Mouse (Mus musculus): Measurements from ENCODE around the gene Acnat1.
"Not testable (repeated sequence)": the region's sequence is repeated elsewhere in the genome, so short reads cannot be mapped to it uniquely, and the experiment has no call there.

Gene Acnat1

DNA sequence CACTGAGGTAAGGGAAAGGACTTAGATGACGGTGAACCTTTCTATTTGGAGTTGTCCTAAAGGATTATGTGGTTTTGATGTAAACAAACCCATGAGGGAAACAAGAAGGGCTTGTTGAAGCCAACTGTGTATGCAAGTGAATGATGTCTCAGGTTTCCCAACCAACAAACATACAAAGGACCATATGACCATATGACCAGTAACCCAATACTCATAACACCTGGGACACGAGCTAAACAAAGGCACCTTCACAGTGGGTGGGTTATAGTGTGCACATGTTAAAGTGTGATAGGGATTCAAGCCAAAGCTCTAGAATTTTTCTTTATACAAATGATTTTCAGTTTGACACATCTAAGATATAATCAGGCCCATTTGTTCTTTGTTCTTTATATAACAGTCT is 17.5 kb downstream of the Acnat1 start:
- no peak for DNase-seq (ENCODE audit: low spot score)

DNA sequence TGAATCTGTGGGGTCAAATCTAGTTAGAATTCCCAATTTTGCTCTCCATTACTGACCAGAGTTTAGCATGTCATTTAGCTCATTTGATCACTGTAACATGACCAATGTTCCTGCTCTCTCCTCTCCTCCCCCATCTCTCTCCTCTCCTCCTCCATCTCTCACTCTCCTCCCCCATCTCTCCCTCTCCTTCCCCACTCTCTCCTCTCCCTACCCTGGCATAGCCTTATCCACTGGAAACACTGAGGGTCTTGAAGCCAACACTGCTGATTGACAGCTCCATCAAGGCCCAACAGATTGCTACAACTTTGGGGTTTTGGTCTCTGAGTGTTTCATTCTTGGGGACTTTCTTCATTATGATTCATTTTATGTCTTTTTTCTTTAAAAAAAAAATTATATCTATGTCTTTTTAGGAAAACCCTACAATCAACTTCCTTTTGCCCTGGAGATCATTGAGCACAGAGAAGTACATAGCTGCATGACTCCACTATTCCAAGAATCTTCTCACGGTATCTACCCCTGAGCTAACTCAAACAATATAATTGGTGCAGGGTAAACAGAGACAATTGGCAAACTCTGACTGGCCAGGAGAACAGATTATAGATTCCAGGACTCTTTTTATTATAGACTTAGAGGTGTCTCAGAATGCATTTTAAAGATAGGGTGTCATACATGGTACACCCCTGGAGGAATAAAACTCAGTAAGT is 21.7 kb downstream of the Acnat1 start:
- DNase-seq (ENCODE audit: low spot score) = no peak

DNA sequence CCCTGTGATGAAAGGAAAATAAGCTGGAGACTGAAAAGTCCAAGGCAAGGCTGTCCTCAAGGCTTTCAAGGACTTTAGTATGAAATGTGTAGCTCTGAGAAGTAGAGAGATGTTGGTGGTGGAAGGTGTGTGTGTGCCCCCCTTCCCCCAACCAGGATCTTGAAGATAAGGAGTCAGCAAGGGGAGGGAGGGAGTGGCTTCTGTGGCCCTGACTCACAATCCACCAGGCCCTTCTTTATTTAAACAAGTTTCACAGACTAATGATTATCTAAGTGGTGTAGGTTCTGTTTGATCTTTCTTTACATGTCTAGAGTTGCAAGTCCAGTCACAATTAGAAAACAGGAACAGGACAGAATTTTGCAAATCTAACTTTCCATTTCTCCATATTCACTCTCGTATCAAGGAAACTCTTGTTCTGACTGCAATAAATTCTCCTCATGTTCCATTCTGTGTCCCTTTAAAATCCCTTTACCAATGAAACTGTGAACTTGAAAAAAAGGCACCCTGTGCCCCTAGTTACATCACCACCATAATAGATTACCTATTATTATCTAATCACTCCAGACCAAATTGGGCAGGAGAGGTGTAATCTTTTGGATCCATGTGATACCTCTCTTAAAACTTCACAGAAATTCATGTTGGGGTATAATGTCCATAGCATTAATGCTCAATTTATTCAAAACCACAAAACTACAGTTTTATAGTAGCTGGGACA is 22.4 kb downstream of the Acnat1 start:
- not testable (repeated sequence) for DNase-seq (ENCODE audit: low spot score)

DNA sequence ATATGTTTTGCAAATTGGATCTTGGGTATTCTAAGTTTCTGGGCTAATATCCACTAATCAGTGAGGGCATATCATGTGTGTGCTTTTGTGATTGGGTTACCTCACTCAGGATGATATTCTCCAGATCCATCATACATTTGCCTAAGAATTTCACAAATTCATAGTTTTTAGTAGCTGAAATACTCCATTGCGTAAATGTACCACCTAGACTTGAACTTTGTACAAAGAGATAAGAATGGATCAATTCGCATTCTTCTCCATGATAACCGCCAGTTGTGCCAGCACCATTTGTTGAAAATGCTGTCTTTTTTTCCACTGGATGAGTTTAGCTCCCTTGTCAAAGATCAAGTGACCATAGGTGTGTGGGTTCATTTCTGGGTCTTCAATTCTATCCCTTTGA is 36.7 kb downstream of the Acnat1 start:
- not testable (repeated sequence) for DNase-seq (ENCODE audit: low spot score)

DNA sequence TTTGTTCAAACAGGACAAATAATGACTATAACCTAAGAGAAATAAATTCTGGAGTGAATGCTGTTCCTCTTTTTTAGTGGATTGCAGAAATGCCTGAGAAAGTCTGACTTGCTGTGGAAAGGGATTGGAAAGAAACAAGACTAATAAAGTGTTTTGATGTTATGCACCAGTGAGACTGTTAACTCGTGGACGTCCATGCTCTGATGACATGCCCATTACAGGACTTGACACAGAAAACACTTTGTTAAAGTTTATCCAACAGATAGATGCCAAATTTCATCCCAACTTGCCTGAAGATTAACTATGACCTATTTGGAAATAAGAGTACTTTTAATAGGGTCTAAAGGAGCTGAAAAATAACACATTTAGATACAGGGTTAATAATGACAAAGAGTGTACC is 63.6 kb downstream of the Acnat1 start:
- DNase-seq (ENCODE audit: low spot score) = not testable (repeated sequence)

DNA sequence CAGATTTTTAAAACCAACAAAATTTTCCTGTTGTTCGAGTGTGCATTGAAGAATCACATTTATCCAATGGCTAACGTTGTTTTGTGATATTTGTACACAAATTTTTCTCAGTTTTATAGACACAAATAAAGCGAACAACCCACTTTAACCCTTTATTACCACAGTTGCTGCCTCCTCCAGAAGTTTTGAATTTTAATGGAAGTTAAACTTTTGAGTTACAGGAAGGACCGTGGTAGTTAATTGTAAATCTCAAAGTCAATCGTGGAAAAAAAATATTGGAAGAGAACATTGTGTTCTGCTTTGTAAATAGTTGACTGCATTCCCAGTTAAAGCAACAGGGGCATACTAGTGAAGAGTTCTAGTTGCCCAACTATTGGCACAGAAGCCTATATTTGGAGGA is 65.8 kb downstream of the Acnat1 start, which contains the start of gene Acnat2:
TSS of gene Acnat2 (minus strand) at position 195 of the 400 bp plus-strand sequence.
- not testable (repeated sequence) for DNase-seq (ENCODE audit: low spot score)
